Mouse (Mus musculus) testis, adult 2 months (tissue): ENCODE results near the gene Hoxd4.

Experiments used
- CTCF ChIP-seq: fragments of 200-500 bp; IDR thresholded peaks from 2 replicates; pipeline ENCODE4 v1.5.1; 2012; ENCODE audit warnings: low read depth, mild to moderate bottlenecking, inconsistent platforms, low read length, moderate library complexity; ENCODE audit not compliant: control insufficient read depth, insufficient read depth, insufficient replicate concordance
- POLR2A ChIP-seq: fragments of 200-500 bp; IDR thresholded peaks from 2 replicates; pipeline ENCODE4 v1.6.1; 2012; ENCODE audit warnings: low read depth, mild to moderate bottlenecking, inconsistent platforms, low read length, moderate library complexity; ENCODE audit not compliant: control insufficient read depth

DNA sequence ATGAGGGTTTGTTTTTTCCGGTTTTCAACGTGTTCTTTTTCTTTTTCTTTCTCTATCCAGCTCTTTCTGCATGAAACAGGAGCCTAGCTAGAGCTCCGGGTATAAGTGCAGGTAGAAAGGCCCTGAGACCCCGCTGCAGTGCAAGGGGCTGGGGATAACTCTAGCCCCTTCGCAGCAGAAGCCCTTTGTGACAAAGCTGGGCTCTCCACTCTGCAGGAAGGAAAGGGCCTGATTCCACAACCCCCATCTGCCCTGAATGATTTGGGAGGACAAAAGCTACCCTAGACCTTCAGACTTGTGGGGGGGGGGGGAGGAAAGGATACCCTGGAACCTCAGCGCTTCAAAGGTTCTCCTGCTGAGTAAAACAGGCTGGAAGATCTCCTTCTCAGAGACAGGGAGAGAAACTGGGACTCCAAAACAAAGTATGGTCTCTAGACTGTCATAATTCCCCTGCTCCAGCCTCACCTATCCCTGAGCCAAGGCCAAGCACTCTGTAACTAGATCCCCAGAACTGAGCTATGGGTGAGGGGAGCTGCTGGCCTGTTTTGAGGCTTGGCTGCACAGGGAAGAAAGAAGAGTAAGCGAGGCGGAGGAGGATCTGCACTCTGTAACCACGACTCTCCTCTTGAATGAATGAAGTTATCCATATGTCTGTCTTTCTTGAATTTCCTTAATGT, 35.2 kb upstream of the Hoxd4 start:
- TF ChIP-seq CTCF (no peak), POLR2A (no peak)
